Mouse (Mus musculus): ENCODE results near the gene Slc30a4. TPM values are rescaled to one million over a fixed set of nuclear protein-coding genes. Genes with fewer than 3 reads are reported as not detected.
A peak's percentile ranks its signal among the peaks of the same experiment; 100 is the strongest.

Slc30a4 gene
- polyA plus RNA-seq, 1 experiment from 2014 or later = 5.0 TPM

DNA sequence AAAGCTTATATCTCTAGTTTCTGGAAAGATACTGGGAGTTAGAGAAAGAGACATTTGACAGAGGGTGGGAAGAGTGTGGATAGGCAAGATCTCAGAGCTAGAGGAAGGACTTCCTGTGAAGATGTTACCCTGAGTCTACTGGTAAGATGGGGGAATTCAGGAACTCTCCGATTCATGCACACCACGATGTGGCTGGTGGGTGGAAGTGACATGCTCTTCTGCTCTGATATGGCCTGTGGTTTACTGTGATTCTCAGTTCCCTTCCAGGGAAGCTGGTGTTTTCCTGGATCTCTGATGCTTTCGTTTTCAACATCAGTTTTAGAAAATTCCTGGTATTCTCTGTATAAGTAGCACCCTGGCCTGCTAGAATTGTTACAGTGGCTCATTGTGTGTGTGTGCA, 9.4 kb upstream of the Slc30a4 start:
- Histone ChIP-seq H3K27ac (no peak overlapping the region), H3K4me3 (replicated peaks) (no peak overlapping the region), H3K9me3 (no peaks in the 10 kb centered on the region), H3K36me3 (no peaks in the 10 kb centered on the region), H3K9ac (replicated peaks) (no peak overlapping the region), H3K27me3 (no peaks in the 10 kb centered on the region), H3K4me1 (replicated peaks) (no peaks in the 10 kb centered on the region), H3K4me2 (replicated peaks) (no peak overlapping the region)
- WGBS = 82% methylated on average over 3 of the region's 3 CpGs
- ATAC-seq = no peak

DNA sequence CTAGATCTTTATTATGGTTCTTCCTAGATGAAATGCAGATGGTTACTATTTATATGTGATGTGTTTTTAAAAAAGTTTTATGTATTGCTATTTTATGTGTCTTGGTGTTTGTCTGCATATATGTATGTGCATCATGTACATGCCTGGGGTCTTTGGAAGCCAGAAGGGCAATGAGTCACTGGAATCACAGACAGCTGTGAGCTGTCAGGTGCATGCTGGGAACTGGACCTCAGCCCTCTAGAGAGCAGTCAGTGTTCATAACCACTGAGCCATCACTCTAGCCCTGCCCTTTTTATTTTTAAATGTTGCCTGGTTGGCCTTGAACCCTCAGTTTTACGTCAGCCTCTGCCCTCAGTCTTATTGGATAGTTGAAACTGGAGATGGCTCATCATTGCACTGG, 6.7 kb upstream of the Slc30a4 start:
- no peak overlapping the region for H3K4me3 ChIP-seq (replicated peaks)
- H3K27me3 ChIP-seq = peaks cover 10% of the 10 kb centered on the region; the same call in 1 of the 2 replicates
- no peaks in the 10 kb centered on the region for H3K36me3 ChIP-seq
- no peak overlapping the region for H3K9ac ChIP-seq (replicated peaks)
- 69% methylated on average over 1 of the region's 1 CpGs for WGBS
- ATAC-seq = no peak
- H3K4me2 ChIP-seq (replicated peaks) = no peak overlapping the region
- H3K27ac ChIP-seq = no peak overlapping the region
- no peaks in the 10 kb centered on the region for H3K4me1 ChIP-seq (replicated peaks)
- H3K9me3 ChIP-seq = no peaks in the 10 kb centered on the region

DNA sequence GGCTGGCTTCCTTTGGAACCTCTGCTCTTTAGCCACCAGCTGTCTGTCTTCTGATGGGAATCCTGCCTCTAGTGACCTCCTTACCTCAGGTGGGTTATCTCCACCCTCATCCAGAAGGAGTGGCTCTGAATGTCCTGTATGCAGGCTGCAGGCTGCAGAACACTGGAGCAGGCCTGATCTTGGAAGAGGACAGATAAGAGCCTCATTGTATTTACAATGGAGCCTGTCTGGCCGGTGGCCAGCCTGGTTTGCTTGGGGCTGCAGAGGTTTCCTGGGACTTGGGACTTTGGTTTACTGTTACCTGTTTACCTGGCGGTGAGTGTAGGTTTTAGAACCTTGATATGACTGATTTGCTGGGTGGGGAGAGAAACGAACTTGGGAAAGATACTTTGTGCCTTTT, 5.6 kb upstream of the Slc30a4 start:
- Histone ChIP-seq H3K9me3 (no peaks in the 10 kb centered on the region), H3K4me3 (replicated peaks) (no peak overlapping the region), H3K36me3 (no peaks in the 10 kb centered on the region), H3K27me3 (peaks cover 15% of the 10 kb centered on the region; the same call in 1 of the 2 replicates), H3K9ac (replicated peaks) (no peak overlapping the region), H3K27ac (no peak overlapping the region), H3K4me1 (replicated peaks) (no peaks in the 10 kb centered on the region), H3K4me2 (replicated peaks) (no peak overlapping the region)
- WGBS = 72% methylated on average over 3 of the region's 3 CpGs
- ATAC-seq = no peak

DNA sequence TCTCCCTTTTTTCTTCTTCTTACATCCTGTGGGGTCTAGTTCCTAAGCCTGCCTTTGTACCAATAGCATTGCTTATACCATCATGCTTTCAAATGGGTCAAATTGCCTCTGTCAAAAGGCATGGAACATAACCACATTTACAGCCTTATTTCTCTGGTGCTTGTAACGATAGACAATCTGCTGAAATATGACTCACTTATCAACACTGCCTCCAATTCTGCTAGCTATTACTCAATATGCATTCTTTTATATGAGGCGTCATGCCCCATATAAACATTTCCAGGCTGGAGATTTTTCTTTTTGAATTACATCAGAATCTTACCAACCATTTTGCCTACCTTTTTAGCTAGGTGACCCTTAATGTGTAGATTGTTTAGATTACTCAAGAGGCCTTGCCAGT, 2.1 kb upstream of the Slc30a4 start:
- Histone ChIP-seq H3K36me3 (no peaks in the 10 kb centered on the region), H3K27ac (no peak overlapping the region), H3K4me2 (replicated peaks) (no peak overlapping the region), H3K4me3 (replicated peaks) (no peak overlapping the region), H3K9ac (replicated peaks) (no peak overlapping the region), H3K4me1 (replicated peaks) (peaks cover 22% of the 10 kb centered on the region), H3K9me3 (no peaks in the 10 kb centered on the region), H3K27me3 (peaks cover 25% of the 10 kb centered on the region; the same call in 1 of the 2 replicates)
- WGBS = 95% methylated on average over 2 of the region's 2 CpGs
- ATAC-seq = no peak

DNA sequence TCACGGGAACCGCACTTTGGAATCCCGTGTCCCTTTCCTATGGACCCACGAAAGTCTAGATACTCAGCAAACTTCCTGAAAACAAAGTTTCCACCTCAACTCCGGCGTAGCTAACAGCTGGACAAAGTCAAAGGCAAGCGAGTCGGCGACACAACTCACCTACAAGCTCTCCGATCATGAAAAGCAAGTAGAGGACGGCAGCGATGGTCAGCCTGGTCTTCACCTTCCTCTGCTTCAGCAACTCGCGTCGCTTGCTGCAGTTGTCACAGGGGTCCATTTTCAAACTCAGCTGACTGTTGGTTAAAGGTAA, 637 bp downstream of the Slc30a4 start:
- ATAC-seq = no peak
- no peaks in the 10 kb centered on the region for H3K36me3 ChIP-seq
- no peaks in the 10 kb centered on the region for H3K9me3 ChIP-seq
- peaks cover 25% of the 10 kb centered on the region; the same call in 1 of the 2 replicates for H3K27me3 ChIP-seq
- peaks cover 25% of the 10 kb centered on the region for H3K4me1 ChIP-seq (replicated peaks)
- peak overlapping the region; percentile 87 for H3K4me2 ChIP-seq (replicated peaks)
- peak overlapping the region; percentile 87 for H3K9ac ChIP-seq (replicated peaks)
- under 1% methylated on average over 15 of the region's 15 CpGs for WGBS
- H3K4me3 ChIP-seq (replicated peaks) = peak overlapping the region; percentile 73
- H3K27ac ChIP-seq = no peak overlapping the region

DNA sequence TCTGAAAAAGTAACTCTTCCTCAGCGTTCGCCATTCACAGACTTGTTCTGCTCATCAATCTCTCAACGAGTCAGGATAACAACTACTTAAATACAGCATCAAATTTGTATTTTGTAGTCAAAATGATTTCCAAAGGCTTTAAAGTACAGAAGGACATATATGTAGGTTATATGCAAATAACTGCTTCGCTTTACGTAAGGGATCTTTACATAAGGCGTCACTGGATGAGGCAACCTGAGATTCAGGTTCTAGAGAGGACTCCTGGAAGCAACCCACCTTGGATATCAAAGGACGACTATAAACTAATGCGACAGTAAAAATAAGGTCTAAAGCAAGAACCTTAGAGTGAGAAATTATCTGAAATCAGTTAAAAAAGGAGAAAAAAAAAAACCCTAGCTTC, 1.5 kb downstream of the Slc30a4 start:
- H3K4me2 ChIP-seq (replicated peaks) = peak overlapping the region; percentile 87

DNA sequence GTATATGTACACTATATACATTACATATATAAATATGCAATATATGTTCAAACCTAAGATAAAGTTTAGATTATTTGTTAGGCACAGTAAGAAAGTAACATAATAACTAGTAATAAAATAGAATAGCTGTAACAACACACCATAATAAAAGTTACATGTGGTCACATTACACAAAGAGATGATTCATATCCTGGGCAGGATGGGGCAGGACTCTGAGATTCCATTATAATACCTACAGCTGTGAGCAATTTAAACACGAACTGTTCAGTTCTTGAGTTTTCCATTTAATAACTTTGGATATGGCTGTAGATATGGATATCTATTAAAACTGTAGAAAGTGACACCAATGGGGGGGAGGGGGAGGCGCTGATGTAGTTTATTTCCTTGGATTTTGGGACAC, 4.9 kb downstream of the Slc30a4 start:
- WGBS = 90% methylated on average over 2 of the region's 2 CpGs
- Histone ChIP-seq H3K4me1 (replicated peaks) (peaks cover 25% of the 10 kb centered on the region), H3K9me3 (no peaks in the 10 kb centered on the region), H3K4me3 (replicated peaks) (no peak overlapping the region), H3K9ac (replicated peaks) (no peak overlapping the region), H3K27ac (no peak overlapping the region), H3K36me3 (no peaks in the 10 kb centered on the region), H3K27me3 (peaks cover 10% of the 10 kb centered on the region; the same call in 1 of the 2 replicates), H3K4me2 (replicated peaks) (no peak overlapping the region)
- no peak for ATAC-seq

More for the DNA sequence above, 1.5 kb downstream of the Slc30a4 start:
- Histone ChIP-seq H3K36me3 (no peaks in the 10 kb centered on the region), H3K4me1 (replicated peaks) (peaks cover 25% of the 10 kb centered on the region), H3K27ac (no peak overlapping the region), H3K27me3 (peaks cover 25% of the 10 kb centered on the region; the same call in 1 of the 2 replicates), H3K4me3 (replicated peaks) (peak overlapping the region; percentile 73), H3K9ac (replicated peaks) (peak overlapping the region; percentile 87; the same call in 1 of the 2 replicates), H3K9me3 (no peaks in the 10 kb centered on the region)
- 65% methylated on average over 8 of the region's 8 CpGs for WGBS
- no peak for ATAC-seq

DNA sequence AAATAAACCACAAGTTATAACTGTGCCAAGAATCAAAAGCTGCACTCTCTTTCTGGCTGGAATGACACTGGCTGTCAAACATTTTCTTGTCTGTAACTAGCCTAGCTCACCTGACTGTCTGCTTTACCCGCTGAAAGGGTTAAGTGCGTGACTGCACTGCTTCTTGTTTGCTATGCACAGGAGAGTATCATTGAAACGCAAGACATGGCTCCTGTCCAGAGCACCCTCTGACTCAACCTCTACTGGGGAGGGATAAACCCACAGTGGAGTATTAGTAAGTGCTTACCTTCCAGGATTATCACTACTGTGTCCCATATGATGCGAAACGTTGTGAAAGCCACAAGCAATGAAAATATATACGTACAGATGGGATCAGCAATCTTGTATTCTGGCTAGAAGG, 15.8 kb downstream of the Slc30a4 start:
- no peak overlapping the region for H3K9ac ChIP-seq (replicated peaks)
- H3K9me3 ChIP-seq = peaks cover 6% of the 10 kb centered on the region
- H3K36me3 ChIP-seq = no peaks in the 10 kb centered on the region
- no peak overlapping the region for H3K4me2 ChIP-seq (replicated peaks)
- WGBS = 81% methylated on average over 6 of the region's 6 CpGs
- no peaks in the 10 kb centered on the region for H3K4me1 ChIP-seq (replicated peaks)
- ATAC-seq = no peak
- H3K27me3 ChIP-seq = no peaks in the 10 kb centered on the region
- no peak overlapping the region for H3K27ac ChIP-seq
- H3K4me3 ChIP-seq (replicated peaks) = no peak overlapping the region

DNA sequence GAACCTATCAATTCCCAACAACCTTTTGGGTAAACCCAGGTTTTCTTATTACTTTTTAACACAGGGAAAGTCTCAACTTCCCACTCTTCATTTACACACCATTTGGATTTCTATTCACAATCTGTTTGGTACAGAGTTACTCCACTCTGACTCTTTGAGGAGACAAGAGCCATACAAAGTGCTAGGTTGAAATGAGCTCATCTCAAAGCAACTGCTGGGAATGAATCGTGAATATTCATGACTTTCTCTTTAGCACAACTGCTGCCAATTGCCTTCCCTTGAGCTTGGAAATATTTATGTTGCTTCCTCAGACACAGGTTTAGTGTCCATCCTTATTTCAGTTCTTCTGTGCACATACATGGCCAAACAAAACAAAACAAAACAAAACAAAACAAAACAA, 18.8 kb downstream of the Slc30a4 start:
- H3K4me2 ChIP-seq (replicated peaks) = no peak overlapping the region
- peaks cover 12% of the 10 kb centered on the region for H3K9me3 ChIP-seq
- WGBS = 76% methylated on average over 1 of the region's 1 CpGs

DNA sequence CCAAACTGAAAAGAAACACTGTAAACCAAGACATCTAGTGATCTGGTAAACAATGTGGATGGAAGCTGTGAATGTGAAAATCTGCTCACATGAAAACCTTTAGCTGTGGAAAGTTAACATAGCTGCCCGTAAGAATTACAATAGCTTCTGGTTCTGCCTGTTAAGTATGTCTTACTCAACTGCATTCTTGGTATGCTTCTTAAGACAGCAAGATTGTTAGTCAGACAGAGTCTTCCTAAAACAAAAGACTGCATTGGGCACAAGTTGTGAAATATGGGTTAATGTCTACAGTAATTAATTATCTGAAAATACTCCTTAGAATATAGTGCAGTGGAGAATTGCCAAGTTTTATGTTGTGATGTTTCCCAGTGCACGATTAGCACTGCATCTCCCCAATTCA, 19.9 kb downstream of the Slc30a4 start:
- 77% methylated on average over 2 of the region's 2 CpGs for WGBS
- Histone ChIP-seq H3K4me2 (replicated peaks) (no peak overlapping the region), H3K9me3 (peaks cover 12% of the 10 kb centered on the region), H3K9ac (replicated peaks) (no peak overlapping the region), H3K36me3 (no peaks in the 10 kb centered on the region), H3K27ac (no peak overlapping the region), H3K4me3 (replicated peaks) (no peak overlapping the region), H3K4me1 (replicated peaks) (no peaks in the 10 kb centered on the region), H3K27me3 (no peaks in the 10 kb centered on the region)
- ATAC-seq = no peak

More for the DNA sequence above, 18.8 kb downstream of the Slc30a4 start:
- Histone ChIP-seq H3K4me3 (replicated peaks) (no peak overlapping the region), H3K9ac (replicated peaks) (no peak overlapping the region), H3K27me3 (no peaks in the 10 kb centered on the region), H3K27ac (no peak overlapping the region), H3K4me1 (replicated peaks) (no peaks in the 10 kb centered on the region), H3K36me3 (no peaks in the 10 kb centered on the region)
- no peak for ATAC-seq

DNA sequence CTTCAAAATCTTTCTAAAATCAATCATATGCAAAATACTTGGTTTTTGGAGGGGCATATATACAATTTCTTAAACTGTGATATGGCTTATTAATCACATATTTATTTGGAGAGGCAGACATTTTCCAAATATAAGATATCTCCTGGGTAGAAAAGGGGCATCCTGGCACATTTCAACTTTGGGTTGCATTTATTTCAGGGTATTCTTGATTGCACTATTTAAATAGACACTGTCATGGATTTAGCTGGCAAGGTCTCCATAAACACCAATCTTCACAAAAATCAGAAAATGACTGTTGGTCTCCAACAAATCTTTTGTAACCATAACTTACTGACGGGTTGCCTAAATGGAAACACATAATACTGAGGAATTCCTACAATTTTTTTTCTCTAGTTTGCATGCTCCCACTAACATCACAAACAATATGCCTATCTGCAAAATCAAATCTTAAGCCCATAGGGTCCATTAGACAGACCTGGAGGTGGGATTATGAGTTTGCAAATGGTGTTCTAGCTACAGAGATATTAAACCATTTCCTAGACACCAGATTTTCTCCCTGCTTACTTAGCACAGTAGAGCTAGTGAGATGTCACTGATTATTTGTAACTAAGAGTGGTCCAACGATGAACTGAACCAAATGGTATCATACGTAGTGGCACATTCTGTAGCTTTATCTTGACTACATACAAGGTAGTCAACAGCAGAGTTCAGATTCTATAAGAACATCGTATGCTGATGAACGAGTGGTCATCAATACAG, 20.9 kb downstream of the Slc30a4 start:
- H3K27me3 ChIP-seq = no peaks in the 10 kb centered on the region
- ATAC-seq = peak; percentile 20; the same call in 1 of the 2 replicates
- H3K9me3 ChIP-seq = peaks cover 12% of the 10 kb centered on the region
- H3K27ac ChIP-seq = no peak overlapping the region
- H3K9ac ChIP-seq (replicated peaks) = no peak overlapping the region
- no peaks in the 10 kb centered on the region for H3K36me3 ChIP-seq
- H3K4me3 ChIP-seq (replicated peaks) = no peak overlapping the region
- WGBS = 89% methylated on average over 5 of the region's 5 CpGs
- no peak overlapping the region for H3K4me2 ChIP-seq (replicated peaks)
- no peaks in the 10 kb centered on the region for H3K4me1 ChIP-seq (replicated peaks)

DNA sequence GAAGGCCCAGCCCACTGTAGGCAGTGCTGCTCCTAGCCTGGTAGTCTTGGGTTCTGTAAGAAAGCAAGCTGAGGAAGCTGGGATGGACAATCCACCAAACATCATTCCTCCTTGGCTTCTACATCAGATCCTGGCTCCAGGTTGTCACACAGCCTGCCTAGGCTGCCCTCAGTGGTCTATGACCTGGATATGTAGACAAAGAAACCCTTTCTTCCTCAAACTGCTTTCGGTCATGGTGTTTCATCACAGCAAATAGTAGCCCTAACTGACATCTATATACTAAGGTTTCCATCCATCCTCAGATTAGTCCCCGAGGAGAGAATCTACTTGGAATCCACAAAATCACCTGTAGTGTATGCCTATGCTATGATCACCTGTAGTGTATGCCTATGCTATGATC, 27.3 kb downstream of the Slc30a4 start:
- H3K4me3 ChIP-seq (replicated peaks) = no peak overlapping the region
- no peak overlapping the region for H3K27ac ChIP-seq
- 93% methylated on average over 2 of the region's 2 CpGs for WGBS
- H3K36me3 ChIP-seq = no peaks in the 10 kb centered on the region
- H3K27me3 ChIP-seq = no peaks in the 10 kb centered on the region
- H3K9ac ChIP-seq (replicated peaks) = no peak overlapping the region
- no peaks in the 10 kb centered on the region for H3K9me3 ChIP-seq
- no peak for ATAC-seq
- 0 out of 2 replicates have a peak, but pooled peaks cover 3% of the 10 kb centered on the region for H3K4me1 ChIP-seq (replicated peaks)
- H3K4me2 ChIP-seq (replicated peaks) = no peak overlapping the region

DNA sequence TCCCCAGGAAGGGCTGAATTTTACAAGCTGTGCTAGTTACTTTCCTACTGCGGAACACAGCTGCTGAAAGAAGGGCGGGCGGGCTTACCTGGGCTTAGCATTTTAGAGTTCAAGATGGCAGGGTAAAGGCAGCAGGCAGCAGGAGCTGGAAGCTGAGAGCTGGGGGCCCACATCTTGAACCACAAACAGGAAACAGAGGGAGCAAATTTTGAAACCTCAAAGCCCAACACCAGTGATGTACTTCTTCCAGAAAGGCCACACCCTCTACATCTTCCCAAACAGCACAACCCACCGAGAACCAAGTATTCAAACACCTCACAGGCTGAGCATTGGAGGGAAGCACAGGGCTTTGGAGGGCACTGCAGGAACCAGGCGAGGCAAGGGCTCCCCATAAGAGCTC, 29.6 kb downstream of the Slc30a4 start:
- no peaks in the 10 kb centered on the region for H3K27me3 ChIP-seq
- no peak overlapping the region for H3K9ac ChIP-seq (replicated peaks)
- H3K4me2 ChIP-seq (replicated peaks) = no peak overlapping the region
- H3K4me1 ChIP-seq (replicated peaks) = 0 out of 2 replicates have a peak, but pooled peaks cover 3% of the 10 kb centered on the region
- no peaks in the 10 kb centered on the region for H3K36me3 ChIP-seq
- H3K9me3 ChIP-seq = no peaks in the 10 kb centered on the region
- 77% methylated on average over 5 of the region's 5 CpGs for WGBS
- no peak overlapping the region for H3K4me3 ChIP-seq (replicated peaks)
- H3K27ac ChIP-seq = no peak overlapping the region
- no peak for ATAC-seq

Data from midbrain, embryonic 13.5 days (tissue).